Mouse (Mus musculus) right cerebral cortex, adult 18-20 months (tissue): Measurements from ENCODE around the gene Odf4.
A peak's percentile ranks its signal among the peaks of the same experiment; 100 is the strongest.
"Not testable (repeated sequence)": the region's sequence is repeated elsewhere in the genome, so short reads cannot be mapped to it uniquely, and the experiment has no call there.

ENCODE experiments used
- DNase-seq: peaks from one replicate; pipeline ENCODE4 v3.0.0; 2022; ENCODE audit warnings: mixed read lengths

Odf4 gene

DNA sequence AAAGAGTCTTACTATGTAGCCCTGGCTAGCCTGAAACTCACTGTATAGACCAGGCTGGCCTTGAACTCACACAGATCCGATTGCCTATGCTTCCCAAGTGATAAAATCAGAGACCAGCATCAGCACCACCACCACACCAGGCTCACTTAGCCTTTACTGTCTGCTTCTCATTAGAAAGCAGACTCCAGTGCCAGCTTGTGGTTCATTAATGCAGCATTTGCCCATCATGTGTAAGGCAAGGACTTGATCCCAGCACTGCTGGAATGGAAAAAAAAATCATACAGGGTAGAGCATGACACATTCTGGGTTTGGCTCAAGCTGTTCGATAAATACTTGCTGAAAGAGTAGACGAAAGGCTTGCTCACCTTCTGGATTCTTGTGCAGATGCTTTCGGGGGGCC, 19.1 kb upstream of the Odf4 start:
- DNase-seq, result no peak

DNA sequence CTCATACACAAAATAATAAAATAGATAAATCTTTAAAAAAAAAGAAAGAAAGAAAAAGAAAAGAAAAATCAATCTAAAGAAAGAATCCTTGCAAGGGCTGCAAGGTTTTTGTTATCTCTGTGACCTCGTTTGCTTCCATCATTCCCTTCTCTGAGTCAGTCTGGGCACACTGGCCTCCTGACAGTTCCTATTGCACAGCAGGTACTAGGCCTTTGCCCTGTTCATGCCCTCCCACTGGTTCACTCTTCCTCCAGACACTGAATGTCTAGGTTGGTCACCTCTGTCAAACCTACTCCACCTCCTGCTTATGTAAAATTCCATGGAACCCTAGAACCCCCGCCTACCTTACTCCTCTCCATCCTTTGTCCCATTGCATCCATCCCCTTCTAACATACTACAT, 18.4 kb upstream of the Odf4 start:
- DNase-seq, result no peak

DNA sequence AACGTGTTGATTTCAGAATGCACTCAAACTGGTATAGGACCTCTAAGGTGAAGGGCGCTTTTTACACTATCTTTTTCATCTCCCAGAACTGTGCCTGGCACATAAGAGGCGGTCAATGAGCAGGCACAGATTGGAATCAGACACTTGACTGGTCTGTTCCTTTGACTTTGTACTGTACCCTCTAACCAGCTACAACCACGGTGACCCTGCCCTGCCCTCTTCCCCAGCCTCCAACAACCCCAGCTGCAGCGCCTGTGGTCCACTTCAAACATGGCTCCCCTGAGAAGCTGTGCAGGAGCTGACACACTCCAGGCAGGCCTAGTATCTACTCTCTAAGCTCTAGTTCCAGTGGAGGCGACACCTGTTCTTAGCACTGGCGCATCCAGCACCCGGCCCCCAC, 15.8 kb upstream of the Odf4 start:
- DNase-seq, result no peak

DNA sequence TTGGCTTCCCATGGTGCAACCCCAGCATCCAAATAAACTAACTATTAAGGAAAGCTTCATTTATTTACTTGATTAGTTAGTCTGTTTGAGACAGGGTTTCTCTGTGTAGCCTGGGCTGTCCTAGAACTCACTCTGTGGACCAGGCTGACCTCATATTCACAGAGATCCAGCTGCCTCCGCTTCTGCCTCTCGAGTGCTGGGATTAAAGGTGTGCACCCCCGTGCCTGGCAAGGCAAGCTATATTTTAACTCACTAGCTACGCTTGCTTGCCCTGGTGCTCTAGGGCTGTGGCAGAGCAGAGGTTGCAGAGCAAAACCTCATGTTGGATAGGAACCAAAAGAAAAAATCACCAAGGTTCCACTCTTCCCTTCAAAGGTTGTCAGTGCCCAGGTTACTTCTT, 13.6 kb upstream of the Odf4 start:
- no peak for DNase-seq

DNA sequence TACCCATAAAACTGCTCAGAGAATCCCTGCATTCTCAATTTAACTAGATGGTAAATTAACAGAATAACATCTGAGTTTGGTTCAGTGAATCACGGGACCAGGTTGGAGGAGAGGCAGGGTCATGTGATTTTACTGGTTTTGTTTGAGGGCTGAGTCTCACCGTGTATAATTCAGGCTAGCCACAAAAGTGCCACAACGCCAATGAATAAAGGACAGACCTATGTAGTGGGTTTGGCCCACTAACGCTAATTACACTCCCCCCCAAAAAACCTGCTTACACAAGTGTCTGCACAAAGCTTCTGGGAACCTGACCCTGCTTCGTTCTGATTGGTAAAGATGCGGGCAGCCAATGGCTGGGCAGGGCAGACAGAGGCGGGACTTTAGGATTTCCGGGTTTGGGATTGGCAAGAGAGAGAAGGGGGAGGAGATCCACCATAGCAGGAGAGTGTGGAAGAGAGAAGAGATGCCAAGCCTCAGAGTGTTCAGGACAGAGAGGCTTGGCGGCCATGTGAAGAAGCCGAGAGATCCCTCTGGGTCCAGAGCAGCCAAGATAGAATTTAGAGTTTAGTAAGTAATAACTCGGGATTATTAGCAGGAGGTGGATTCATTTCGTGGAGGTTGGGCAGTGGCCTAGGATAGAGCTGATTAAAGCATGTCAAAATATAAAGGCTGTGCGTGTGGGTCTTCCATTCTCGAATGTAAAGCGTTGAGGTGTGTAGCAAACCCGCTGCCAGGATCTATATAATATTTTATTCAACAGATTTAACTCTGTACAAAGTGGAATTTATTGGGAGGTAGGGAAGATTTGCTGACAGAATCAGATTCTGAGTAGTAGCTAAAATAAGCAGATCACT, 12.8 kb upstream of the Odf4 start:
- DNase-seq, result peak; percentile 94

DNA sequence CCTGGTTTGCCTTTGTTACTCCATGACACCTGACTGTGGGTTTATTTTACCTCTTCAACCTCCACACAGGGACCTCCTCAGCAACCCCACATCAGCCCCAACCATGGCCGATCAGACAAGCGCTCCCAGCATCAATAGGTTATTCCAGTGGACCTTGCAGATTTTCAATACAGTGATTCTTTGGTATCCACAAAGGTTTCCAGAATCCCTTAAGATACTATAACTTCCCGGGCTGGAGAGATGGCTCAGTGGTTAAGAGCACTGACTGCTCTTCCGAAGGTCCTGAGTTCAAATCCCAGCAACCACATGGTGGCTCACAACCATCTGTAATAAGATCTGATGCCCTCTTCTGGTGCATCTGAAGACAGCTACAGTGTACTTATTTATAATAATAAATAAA, 10.1 kb upstream of the Odf4 start:
- not testable (repeated sequence) for DNase-seq

DNA sequence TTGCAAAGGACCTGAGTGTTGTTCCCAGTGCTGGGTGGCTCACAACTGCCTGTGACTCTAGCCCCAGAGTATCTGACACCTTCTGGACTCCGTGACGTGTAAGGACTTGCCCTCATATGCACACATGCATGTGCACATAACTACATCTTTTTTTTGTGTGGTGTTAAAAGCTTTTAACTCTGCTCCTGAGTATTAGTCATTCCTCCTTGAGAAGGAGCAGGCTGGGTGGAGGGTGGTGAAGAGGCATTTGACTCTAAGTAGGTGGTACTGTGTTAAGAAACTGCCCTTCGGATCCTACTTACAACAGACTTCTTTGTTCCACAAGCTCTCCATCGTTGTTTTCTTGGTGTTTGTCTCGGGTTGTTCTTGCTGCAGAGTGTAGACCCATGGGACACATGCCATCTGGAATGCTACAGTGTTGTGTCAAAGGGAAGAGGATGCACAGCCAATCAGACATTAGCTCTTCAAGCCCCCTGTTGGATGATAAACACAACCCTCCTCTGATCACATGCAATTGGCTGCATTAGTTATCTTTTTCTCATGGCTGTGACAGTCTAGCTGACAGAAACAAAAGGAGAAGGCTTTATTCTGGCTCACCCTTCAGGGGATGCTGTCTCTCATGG, 7.1 kb upstream of the Odf4 start:
- DNase-seq, result no peak

DNA sequence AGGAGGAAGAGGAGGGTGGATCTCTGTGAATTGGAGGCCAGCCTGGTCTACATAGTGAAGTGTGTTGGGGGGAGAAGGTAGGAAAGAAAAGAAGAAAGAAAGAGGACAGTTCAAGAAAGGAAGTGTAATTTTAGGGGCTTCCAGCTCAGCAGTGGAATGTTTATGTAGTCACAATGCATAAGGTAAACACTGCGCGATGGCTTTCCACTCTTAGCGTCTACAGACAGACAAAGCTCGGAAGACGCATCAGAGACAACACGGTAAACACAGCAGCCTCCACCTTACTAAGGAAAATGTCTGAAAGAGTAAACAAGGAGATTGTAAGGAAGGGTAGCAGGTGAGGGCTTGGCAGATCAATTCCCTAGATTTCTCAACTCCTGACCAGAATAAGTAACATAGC, 3.1 kb upstream of the Odf4 start:
- no peak for DNase-seq

DNA sequence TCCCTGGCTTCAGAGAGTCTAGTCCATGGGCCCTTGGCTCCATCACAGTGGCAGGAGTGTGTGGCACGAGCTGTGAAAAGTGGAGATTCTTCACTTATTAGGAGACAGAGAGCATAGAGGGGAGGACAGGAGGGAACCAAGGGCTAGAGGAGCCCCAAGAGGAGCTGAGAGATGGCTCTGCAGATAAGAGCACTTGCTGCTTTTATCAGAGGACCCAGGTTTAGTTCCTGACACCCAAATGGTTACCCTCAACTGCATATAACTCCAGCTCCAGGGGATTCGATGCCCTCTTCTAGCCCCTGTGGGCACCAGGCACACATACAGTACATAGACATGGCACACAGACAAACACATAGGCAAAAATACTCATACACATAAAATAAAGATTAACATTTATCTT, 2.1 kb downstream of the Odf4 start:
- DNase-seq, result no peak

DNA sequence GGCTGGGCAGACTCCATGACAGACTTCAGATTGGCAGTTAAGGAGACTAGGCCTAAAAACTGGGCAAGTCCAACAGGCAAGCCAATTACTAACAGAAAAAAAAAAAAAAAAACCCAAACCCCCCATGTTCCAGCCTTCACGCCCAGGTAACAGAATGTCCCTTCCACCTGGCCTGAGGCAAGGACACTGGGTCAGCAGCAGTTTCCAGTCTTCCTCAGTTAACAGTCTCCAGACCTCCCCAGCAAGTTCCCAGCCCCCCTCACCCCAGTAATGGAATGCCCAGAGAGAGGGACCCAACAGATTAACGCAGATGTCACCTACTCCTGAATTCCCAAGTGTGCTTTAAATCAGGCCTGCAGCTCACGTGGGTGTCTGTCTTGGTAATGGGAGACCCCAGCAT, 3.7 kb downstream of the Odf4 start:
- no peak for DNase-seq

DNA sequence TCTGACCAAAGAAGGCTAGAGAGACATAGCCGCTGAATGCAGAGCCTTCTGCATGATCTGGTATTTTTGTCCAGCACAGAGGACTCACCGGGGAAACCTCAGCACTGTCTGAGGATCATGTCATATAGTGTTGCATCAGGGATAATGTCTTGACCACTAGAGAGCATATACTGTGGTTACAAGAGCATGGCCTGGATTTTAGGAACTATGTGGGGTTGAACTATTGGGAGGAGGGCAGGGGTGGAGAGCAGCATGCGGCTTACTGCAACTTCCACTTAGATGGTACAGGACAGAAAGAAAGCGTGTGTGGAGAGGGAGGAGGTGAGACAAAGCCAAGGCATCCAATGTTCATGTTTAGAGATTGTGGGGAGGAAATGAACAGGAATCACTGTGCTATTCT, 12.3 kb downstream of the Odf4 start:
- DNase-seq, result no peak

DNA sequence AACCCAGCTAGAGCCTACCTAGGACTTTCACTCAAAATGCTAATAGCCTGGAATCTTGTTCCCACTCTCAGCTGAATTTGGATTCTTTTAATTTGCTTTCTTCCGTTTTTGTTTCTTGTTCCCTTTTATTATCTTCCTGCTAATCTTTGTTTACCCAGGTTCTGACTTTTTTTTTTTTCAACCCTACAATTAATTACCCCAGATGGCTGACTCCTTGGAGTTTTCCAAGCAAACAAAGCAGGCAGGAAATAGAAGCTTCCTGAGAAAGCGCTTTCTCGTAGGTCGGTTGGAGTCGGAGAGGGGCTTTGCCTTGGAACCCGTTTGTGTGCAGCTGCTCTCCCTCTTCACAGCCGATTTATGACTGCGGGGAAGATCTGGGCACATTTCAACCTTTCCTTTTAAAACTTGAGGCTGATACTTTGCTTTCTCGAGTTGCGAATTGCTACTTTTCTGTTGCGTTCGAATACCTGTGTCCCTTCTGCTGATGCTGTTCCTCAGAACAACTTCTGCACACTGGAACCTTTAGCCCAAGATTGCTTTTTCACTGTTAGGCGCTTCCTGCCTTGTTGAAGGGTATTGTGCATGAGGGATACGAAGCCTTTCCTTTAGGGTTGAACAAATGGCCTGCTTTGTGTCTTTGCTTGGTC, 15.2 kb downstream of the Odf4 start:
- DNase-seq, result no peak

DNA sequence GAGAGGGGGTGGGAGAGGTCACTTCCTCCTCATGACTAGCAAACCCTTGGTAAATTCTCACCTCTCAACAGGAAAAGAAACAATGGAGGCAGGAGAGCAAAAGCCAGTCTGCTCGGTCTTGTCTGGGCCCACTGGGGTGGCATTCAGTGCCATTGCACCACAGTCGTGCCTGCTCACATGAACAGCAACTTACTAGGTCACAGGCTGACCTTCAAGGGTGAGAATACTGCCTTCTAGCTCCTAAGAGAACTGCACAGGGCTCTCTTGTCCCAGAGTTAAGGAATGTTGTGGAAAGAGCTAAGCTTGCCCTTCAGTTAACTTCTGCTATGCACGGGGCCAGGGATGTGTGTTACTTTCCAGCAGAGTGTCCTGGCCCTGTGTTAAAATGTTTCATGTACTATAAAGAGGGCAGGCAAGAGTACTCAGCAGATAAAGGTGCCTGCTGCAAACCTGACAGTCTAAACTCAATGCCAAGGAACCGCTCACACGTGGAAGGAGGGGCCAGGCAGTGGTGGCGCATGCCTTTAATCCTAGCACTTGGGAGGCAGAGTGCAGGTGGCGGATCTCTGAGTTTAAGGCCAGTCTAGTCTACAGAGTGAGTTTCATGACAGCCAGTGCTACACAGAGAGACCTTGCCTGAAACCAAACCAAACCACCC, 17.9 kb downstream of the Odf4 start:
- no peak for DNase-seq

DNA sequence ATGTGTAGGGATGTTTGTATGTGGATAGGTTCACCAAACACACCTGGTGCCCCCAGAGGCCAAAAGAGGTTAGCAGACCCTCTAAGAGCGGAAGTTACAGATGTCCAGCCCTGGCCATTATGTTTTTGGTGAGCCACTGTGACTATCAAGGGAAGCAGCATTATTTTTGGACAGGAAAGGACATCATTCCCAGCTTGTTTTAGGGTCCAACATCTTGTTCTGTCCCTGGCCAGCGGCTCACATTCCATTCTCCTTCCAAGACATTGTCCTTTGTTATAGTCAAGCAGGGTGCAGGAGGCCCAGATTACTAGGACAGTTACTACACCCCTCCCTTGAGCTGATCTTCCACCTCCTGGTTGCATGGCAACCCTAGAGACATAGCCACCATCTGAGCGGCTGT, 19.6 kb downstream of the Odf4 start:
- no peak for DNase-seq

DNA sequence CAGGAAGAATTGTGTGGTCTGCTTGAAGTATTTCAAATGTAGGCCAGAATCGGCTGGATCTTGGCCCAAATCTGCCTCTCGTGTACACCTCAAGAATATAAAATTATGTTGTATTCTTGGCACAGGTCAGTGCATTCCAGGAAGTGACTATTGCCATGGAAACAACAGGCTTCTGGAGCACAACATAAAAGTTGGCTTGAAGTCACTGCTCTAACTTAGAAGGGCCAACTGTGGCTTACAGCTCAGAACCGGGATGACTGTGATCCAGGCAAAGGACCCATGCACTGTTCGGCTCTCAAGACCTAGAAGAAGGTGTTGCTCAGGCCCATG, 20.5 kb downstream of the Odf4 start:
- no peak for DNase-seq

DNA sequence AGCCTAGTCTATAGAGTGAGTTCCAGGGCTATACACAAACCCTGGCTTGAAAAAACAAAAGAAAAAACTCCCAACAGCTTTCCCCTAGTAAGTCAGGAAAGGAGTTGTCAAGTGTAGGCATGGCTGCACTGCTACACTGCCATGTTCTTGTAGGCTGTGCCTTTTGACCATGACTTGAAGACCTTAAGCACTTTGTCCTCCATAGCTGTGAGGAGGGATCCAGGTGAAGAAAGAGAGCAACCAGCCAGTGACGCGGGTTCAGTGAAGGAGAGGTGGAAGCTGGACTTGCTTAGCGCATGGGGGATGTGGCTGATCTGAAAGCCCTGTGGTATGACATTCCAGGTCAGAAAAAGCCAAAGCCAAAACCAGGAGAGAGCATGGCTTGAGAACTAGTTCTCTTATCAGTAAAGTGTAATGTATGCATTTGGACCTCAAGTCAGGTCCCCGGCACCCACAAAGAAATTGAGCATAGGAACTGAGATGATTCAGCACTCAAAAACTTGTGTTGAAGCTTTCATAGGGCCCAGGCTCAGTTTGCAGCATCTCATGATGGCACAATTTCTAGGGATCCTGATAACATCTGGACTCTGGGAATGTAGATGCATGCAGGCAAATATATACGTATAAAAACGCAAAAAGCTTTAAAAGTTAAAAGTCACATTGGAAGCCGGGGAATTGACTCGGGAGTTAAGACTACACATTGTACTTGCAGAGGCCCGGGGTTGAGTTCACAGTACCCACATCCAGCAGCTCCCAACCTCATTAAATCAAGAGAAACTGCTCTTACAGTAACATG, 21.0 kb downstream of the Odf4 start:
- DNase-seq, result no peak

DNA sequence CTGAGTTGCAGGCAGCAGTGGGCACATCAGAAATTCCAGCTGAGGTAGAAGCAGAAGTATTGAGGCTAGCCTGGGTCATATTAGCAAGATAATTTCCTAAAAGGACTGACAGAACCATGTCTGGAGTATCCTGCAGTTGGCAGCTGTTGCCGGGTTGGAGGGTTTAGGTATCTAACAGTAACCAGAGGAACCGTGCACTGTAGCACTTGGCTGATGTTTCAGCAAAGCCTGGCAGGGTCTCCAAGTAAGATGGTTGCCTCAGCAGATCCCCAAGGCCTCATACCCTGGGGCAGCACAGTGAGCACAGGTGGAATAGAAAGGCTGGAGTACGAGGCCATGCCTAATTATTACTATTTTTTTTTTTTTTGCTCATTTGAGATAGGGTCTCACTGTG, 21.7 kb downstream of the Odf4 start:
- DNase-seq, result no peak

DNA sequence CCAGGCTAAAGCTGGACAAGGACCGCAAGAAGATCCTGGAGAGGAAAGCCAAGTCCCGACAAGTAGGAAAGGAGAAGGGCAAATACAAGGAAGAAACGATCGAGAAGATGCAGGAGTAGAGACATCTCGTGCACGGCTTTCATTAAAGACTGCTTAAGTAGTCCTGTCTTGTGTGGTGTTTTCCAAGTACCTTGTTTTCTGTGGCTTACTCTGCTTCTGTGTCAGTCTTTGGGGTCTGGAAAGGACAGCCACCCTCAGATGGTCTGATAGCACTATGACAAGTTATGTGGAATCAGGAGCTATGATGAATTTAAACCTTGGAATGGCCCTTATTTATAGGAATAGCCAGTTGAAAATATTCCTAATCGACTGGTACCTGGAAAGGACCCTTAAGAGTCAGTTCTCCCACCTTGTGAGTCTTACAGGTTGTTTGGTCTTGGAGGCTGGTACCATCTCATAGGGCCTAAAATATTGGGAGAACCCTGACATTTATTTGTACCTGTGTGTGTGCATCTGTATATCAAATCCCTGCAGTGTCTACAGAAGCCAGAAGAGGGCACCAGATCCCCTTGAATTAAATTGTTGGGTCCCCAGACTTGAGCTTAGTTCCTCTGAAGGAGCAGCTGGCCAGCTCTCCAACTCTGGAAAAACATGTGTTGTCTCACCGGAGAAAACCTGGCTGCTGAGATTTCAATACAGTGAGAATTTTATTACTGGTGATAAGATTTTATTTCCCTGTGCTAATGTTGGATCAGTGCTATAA, 22.3 kb downstream of the Odf4 start:
- DNase-seq, result peak; percentile 74

DNA sequence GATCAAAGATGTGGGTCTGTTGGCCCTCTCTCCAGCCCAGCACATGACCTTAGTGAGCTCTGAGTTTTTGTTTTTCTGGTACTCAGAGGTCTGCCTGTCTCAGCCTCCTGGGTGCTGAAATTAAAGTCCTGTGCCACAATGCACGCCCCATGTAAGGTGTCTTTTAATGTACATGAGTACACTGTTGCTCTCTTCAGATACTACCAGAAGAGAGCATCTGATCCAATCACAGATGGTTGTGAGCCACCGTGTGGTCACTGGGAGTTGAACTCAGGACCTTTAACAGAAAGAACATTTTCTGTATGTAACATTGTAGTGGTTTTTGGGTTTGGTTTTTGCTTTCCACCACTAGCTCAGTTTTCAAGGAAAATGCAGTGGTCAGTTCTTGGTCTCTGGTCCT, 23.1 kb downstream of the Odf4 start:
- no peak for DNase-seq

DNA sequence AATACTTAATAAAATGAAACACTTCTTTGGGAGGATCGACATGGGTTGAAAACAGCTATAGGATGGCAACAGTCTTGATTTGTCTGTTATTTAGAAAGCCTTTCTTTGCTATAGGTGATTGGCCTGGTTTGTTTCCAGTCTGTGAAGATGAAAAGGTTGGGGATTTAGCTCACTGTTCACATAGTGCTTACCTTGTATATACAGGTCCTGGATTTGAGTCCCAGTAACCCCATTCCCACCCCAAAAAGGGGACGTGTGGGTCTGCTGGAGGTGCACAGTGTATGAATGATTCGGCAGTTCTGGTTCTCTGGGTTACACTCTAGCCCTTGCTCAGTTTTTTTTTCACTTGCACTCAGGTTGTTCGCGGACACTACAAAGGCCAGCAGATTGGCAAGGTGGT, 24.1 kb downstream of the Odf4 start:
- no peak for DNase-seq

DNA sequence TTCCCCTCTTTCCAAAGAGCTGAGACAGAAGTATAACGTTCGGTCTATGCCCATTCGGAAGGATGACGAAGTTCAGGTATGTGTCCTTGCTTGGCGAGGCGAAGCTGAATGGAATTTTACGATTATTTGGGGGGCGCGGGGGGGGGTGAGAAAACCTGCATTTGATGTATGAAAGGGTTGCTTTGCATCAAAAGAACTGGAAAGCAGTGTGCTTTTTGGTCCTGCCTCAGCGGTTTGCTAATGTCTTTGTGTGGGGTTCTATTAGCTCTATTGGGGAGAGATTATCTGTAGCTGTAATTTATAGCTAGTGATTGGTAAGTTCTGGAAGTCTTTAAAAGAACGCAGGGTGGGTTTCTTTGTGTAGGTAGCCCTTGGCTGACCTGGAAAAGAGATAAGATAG, 24.5 kb downstream of the Odf4 start:
- DNase-seq, result no peak

DNA sequence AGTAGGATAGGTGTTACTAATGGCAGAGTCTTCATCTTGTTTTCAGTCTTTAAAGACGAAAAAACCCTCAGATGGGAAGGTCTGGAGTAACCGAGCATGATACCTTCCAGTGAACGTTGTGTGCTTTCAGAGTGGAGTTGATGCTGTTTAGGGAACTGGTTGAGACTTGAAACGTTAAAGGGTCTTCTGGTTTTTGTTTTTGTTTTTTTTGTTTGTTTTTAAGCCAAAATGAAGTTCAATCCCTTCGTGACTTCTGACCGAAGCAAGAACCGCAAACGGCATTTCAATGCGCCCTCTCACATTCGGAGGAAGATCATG, 24.9 kb downstream of the Odf4 start:
- no peak for DNase-seq
